Mouse (Mus musculus) embryonic facial prominence, embryonic 14.5 days (tissue): ENCODE results near the gene Cdh23. TPM values are rescaled to one million over a fixed set of nuclear protein-coding genes. Genes with fewer than 3 reads are reported as not detected.

Experiments used
- ATAC-seq: fragments of 200-750 bp; cut with Nextera tagmentation; 2 replicates; pipeline ENCODE4 v1.8.0; 2017; ENCODE audit warnings: low read depth, moderate number of reproducible peaks, moderate TSS enrichment
- DNase-seq: peaks from one replicate; pipeline ENCODE4 v3.0.0-alpha.2; 2015; ENCODE audit warnings: low spot score
- H3K27ac ChIP-seq: fragments of 300-500 bp; sonication (generic); replicated peaks from 2 replicates; pipeline ENCODE4 v1.5.1; 2014; ENCODE audit warnings: low read depth, mild to moderate bottlenecking, low read length, moderate library complexity
- H3K27me3 ChIP-seq: fragments of 300-500 bp; sonication (generic); replicated peaks from 2 replicates; pipeline ENCODE4 v1.6.1; 2014; ENCODE audit warnings: low read length; ENCODE audit not compliant: control insufficient read depth, insufficient read depth
- H3K36me3 ChIP-seq: fragments of 300-500 bp; sonication (generic); 2 replicates; pipeline ENCODE4 v1.6.1; 2014; ENCODE audit warnings: low read length, mixed read lengths; ENCODE audit not compliant: control insufficient read depth, insufficient read depth
- H3K4me1 ChIP-seq: fragments of 300-500 bp; sonication (generic); 2 replicates; pipeline ENCODE4 v1.6.1; 2014; ENCODE audit warnings: antibody characterized with exemption, low read length; ENCODE audit not compliant: control insufficient read depth, insufficient read depth
- H3K4me2 ChIP-seq: fragments of 300-500 bp; sonication (generic); 2 replicates; pipeline ENCODE4 v1.6.1; 2014; ENCODE audit warnings: low read depth, mild to moderate bottlenecking, low read length, moderate library complexity, mixed read lengths
- H3K4me3 ChIP-seq: fragments of 300-500 bp; sonication (generic); 2 replicates; pipeline ENCODE4 v1.5.1; 2014; ENCODE audit warnings: low read depth, mild to moderate bottlenecking, low read length
- H3K9ac ChIP-seq: fragments of 300-500 bp; sonication (generic); 2 replicates; pipeline ENCODE4 v1.6.1; 2014; ENCODE audit warnings: low read depth, mild to moderate bottlenecking, low read length, moderate library complexity, mixed read lengths
- H3K9me3 ChIP-seq: fragments of 300-500 bp; sonication (generic); 2 replicates; pipeline ENCODE4 v1.6.1; 2016; ENCODE audit warnings: low read length; ENCODE audit not compliant: control insufficient read depth
- WGBS: fragments of 180-500 bp; shearing (Covaris S2); extraction: QIAGEN DNeasy Blood & Tissue Kit; methylation state at CpG from one replicate; pipeline ENCODE4 v1.1.7; 2014; 5-methylcytosine and 5-hydroxymethylcytosine counted together
- polyA plus RNA-seq: library from polyadenylated mRNA; unstranded; fragments of >200 nt; fragmentation: Nextera tagmentation; extraction: Ambion mirVana; gene quantifications from 2 replicates; pipeline ENCODE4 v1.2.1, GENCODE M21; 2014

The Cdh23 gene
- polyA plus RNA-seq, 1 experiment from 2014 or later: 1.0 TPM

DNA sequence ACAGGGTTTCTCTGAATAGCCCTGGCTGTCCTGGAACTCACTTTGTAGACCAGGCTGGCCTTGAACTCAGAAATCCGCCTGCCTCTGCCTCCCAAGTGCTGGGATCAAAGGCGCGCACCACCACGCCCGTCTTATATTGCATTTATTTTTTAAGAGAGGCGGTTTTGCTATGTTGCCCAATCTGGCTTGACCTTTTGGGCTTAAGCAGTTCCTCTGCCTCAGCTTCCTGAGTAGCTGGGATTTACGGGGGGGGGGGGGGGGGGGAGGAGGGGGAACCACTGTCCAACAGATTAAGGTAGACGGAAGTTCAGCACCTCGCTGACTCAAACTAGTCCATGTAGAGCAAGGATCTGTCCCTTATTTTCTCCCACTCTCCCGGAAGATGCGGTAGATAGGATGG, 427.6 kb downstream of the Cdh23 start:
- no peak overlapping the region for H3K27ac ChIP-seq
- no peaks in the 10 kb centered on the region for H3K9me3 ChIP-seq
- no peak overlapping the region for H3K4me2 ChIP-seq
- no peaks in the 10 kb centered on the region for H3K36me3 ChIP-seq
- H3K9ac ChIP-seq: no peak overlapping the region
- no peaks in the 10 kb centered on the region for H3K4me1 ChIP-seq
- 82% methylated on average over 9 of the region's 11 CpGs for WGBS
- DNase-seq: no peak
- H3K27me3 ChIP-seq: no peaks in the 10 kb centered on the region
- H3K4me3 ChIP-seq: no peak overlapping the region
- ATAC-seq: no peak

DNA sequence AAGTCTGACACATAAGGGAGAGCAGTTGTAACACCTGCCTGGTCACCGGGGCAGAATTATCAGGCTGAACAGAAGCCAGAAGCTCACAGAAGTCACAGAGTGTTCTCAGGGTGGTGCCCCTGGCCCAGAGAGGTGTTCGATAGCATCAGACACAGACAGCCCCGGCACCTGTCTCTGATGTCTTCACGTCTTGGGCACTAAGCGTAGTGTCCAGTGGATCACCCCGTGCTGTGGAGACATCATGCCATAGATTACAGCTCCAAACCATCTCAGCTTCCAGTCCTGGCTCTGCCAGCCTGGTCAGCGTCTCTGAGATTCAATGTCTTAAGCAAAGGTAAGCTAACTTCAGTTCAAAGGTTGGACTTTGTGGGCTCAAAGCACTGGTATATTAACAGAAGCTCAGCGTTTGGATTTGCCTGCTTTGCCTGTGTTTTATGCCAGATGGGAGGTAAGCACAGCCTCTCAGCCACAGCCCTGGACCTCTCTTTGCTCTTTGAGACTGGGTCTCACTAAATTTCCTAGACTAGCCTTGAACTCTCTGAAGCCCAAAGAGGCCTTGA, 429.4 kb downstream of the Cdh23 start:
- no peaks in the 10 kb centered on the region for H3K36me3 ChIP-seq
- H3K4me3 ChIP-seq: no peak overlapping the region
- H3K4me1 ChIP-seq: no peaks in the 10 kb centered on the region
- H3K9me3 ChIP-seq: no peaks in the 10 kb centered on the region
- no peaks in the 10 kb centered on the region for H3K27me3 ChIP-seq
- DNase-seq: no peak
- no peak overlapping the region for H3K27ac ChIP-seq
- H3K9ac ChIP-seq: no peak overlapping the region
- ATAC-seq: no peak
- no peak overlapping the region for H3K4me2 ChIP-seq
- 85% methylated on average over 8 of the region's 8 CpGs for WGBS

DNA sequence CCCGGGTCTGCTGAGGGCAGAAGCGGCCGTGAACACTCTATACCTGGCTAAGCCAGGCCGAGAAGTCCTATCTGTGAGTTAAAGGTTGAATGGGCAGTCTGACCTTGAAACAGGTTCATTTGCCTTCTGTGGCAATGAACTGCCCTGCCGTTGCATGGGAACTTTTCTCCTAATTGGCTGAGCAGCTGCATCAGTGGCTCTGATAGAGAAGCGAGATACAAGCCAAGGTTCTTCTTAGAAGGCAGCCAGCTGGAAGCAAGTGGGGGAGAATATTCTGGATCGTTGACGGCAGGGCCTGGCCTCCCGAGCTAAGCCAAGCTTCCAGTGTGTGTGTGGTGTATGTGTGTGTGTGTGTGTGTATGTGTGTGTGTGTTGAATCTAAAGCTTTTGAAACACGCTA, 431.0 kb downstream of the Cdh23 start:
- Histone ChIP-seq H3K9ac (no peak overlapping the region), H3K36me3 (no peaks in the 10 kb centered on the region), H3K27ac (no peak overlapping the region), H3K27me3 (no peaks in the 10 kb centered on the region), H3K9me3 (no peaks in the 10 kb centered on the region), H3K4me1 (no peaks in the 10 kb centered on the region), H3K4me3 (no peak overlapping the region), H3K4me2 (no peak overlapping the region)
- WGBS: 76% methylated on average over 10 of the region's 10 CpGs
- ATAC-seq (no peak), DNase-seq (no peak)

DNA sequence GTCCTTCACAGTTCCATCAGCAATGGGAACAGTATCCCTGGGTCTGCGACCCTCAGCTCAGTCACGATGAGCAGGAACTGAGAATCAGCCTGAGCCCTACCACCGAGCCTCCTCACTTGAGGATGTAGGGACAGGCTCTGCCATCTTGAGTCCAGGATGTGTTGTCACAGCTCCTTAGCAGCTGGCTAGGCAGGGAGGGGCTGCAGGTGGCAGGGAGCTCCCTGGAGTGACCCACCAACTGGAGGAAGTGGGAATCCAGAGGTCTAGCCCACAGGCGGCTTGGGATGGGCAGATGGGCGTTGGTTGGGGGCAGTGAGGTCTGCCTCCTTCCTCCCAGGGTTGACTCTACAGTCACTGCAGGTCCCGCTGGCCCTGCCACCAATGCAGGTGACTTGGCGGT, 432.9 kb downstream of the Cdh23 start:
- H3K4me3 ChIP-seq: no peak overlapping the region
- 74% methylated on average over 4 of the region's 7 CpGs for WGBS

DNA sequence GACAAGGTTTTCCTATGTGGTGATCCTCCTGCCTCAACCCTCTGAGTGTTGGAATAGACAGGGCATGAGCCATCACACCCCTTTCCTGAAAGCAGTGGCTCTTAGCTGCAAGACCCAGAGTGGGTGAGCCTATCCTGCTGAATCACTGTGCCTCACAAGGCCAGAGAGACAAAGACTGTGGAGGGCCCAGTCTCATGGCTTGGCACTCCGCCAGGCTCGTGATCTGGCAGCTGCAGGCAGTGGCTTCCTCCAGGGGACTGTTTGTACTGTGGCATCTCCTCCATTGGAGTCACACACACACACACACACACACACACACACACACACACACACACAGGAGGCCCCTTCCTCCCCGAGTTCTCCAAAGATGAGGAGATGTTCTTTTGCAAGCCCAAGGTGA, 433.9 kb downstream of the Cdh23 start:
- Histone ChIP-seq H3K9ac (no peak overlapping the region), H3K27ac (no peak overlapping the region), H3K9me3 (no peaks in the 10 kb centered on the region), H3K36me3 (no peaks in the 10 kb centered on the region), H3K27me3 (no peaks in the 10 kb centered on the region), H3K4me3 (no peak overlapping the region), H3K4me2 (no peak overlapping the region), H3K4me1 (no peaks in the 10 kb centered on the region)
- WGBS: 33% methylated on average over 3 of the region's 3 CpGs
- ATAC-seq: peak; percentile 88
- DNase-seq: peak; percentile 90

More for the DNA sequence above, 432.9 kb downstream of the Cdh23 start:
- no peaks in the 10 kb centered on the region for H3K36me3 ChIP-seq
- H3K4me2 ChIP-seq: no peak overlapping the region
- no peaks in the 10 kb centered on the region for H3K27me3 ChIP-seq
- H3K9ac ChIP-seq: no peak overlapping the region
- no peak for ATAC-seq
- no peaks in the 10 kb centered on the region for H3K4me1 ChIP-seq
- no peak for DNase-seq
- H3K27ac ChIP-seq: no peak overlapping the region
- no peaks in the 10 kb centered on the region for H3K9me3 ChIP-seq

DNA sequence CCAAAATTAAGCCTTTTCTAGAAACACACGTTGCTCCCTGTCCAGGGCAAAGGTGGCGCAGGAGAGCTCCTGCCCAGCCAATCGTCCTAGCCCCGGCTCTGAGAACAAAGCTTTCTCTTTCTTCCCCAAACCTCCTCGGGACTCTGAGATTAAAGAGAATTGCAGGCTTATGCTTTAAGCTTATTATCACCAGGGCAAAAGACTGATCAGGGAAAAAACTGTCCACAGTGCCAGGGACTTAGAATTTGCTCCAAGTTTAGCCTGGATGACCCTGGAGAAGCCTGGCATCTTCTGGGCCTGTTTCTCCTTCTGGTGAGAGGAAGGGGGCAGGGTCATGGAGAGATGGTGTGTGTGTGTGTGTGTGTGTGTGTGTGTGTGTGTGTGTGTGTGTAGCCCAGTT, 434.8 kb downstream of the Cdh23 start:
- Histone ChIP-seq H3K27ac (no peak overlapping the region), H3K4me3 (no peak overlapping the region), H3K4me1 (no peaks in the 10 kb centered on the region), H3K4me2 (no peak overlapping the region), H3K27me3 (no peaks in the 10 kb centered on the region), H3K9me3 (no peaks in the 10 kb centered on the region), H3K36me3 (no peaks in the 10 kb centered on the region), H3K9ac (no peak overlapping the region)
- ATAC-seq (no peak), DNase-seq (no peak)
- WGBS: 25% methylated on average over 5 of the region's 5 CpGs

DNA sequence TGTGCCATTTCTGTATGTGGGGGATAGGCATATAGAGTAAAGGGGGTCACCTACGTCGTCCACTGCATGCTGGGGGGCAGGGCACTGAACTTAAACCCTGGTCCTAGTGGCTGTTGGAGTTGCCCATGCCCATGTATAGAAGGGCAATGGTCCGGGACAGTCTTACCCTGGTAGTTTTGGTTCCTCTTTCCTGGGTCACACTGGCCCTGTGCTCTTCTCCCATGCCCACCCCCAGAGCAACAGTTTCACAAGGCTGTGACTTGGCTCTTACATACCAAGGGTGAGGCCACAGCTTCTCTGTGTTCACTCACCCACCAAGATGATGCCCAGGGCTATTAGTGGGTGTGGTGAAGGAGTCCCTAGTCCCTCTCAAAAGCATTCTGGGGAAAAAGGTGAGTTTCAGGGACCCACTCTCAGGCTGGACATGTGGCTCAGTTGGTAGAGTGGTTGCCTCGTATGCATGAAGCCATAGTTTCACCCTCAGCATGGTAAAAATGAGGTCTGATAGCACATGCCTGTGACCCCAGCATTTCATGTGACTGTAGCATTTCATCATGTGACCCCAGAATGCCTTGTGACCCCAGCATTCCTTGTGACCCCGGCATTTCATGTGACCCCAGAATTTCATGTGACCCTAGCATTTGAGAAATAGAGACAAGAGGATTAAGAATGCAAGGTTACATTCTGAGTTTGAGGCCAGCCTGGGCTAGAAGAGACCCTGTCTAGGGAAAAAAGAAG, 435.6 kb downstream of the Cdh23 start:
- Histone ChIP-seq H3K9me3 (no peaks in the 10 kb centered on the region), H3K27me3 (no peaks in the 10 kb centered on the region), H3K9ac (no peak overlapping the region), H3K36me3 (no peaks in the 10 kb centered on the region), H3K4me1 (no peaks in the 10 kb centered on the region), H3K27ac (no peak overlapping the region), H3K4me3 (no peak overlapping the region), H3K4me2 (no peak overlapping the region)
- no peak for DNase-seq
- 82% methylated on average over 5 of the region's 5 CpGs for WGBS
- no peak for ATAC-seq

DNA sequence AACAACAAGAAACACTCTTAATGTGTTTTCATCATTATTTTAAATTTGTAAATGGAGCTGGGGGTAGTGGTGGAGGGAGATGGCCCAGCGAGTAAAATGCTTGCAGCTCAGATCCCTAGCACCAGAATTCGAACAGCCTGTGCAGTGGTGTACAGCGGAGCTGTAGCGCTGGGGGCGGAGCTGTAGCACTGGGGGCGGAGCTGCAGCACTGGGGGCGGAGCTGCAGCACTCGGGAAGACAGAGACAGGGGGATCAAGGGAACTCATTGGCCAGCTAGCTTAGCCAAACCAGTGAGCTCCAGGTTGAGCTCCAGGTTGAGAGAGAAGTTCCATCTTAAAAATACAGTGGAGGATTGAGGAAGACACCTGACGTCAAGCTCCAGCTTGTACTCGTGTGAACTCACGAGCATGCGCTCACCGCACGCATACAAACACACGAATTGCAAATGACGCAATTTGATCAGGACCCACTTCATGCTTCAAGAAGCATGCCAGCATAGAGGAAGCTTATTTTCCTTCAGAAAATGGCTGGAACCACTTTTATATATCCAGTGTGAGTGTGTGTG, 438.9 kb downstream of the Cdh23 start:
- Histone ChIP-seq H3K27me3 (no peaks in the 10 kb centered on the region), H3K4me3 (no peak overlapping the region), H3K4me2 (no peak overlapping the region), H3K36me3 (no peaks in the 10 kb centered on the region), H3K9me3 (no peaks in the 10 kb centered on the region), H3K9ac (no peak overlapping the region), H3K4me1 (no peaks in the 10 kb centered on the region), H3K27ac (no peak overlapping the region)
- ATAC-seq (no peak), DNase-seq (no peak)
- WGBS: 63% methylated on average over 16 of the region's 16 CpGs

DNA sequence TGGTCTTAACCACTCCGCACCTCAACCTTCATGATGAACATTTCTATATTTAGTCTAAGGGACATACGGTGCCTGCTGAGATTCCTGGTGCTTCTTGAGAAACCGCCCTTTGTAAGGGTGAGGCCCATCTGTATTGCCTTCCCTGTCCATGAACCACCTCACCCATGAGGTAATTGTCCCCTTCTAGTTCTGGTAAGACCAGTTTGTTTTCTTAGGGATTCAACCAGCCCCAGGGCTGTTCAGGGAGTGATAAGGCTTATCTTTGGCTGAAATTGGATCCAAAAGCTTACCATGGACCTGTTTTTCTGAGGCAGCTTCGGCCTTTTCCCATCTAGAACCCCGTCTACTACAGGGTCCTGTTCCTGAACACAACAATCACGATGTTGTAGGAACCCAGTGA, 440.2 kb downstream of the Cdh23 start:
- Histone ChIP-seq H3K9me3 (no peaks in the 10 kb centered on the region), H3K4me3 (no peak overlapping the region), H3K4me1 (no peaks in the 10 kb centered on the region), H3K4me2 (no peak overlapping the region), H3K9ac (no peak overlapping the region), H3K27me3 (no peaks in the 10 kb centered on the region), H3K27ac (no peak overlapping the region), H3K36me3 (no peaks in the 10 kb centered on the region)
- 77% methylated on average over 6 of the region's 6 CpGs for WGBS
- DNase-seq: no peak
- ATAC-seq: no peak; the same call in 1 of the 2 replicates
